Mouse (Mus musculus) gonadal fat pad, adult 2 months (tissue): ENCODE results near the gene Ksr1. TPM values are rescaled to one million over a fixed set of nuclear protein-coding genes. Genes with fewer than 3 reads are reported as not detected.
A peak's percentile ranks its signal among the peaks of the same experiment; 100 is the strongest.

ENCODE experiments used
- DNase-seq: peaks from one replicate; pipeline ENCODE4 v3.0.0-alpha.2; 2012; ENCODE audit warnings: low read depth
- polyA plus RNA-seq: library from polyadenylated mRNA; depleted of rRNA; stranded (reverse); fragments of >200 nt; gene quantifications from 2 replicates; pipeline ENCODE4 v1.2.3, GENCODE M21; 2012

Gene Ksr1
- polyA plus RNA-seq, 1 experiment, result 13.9 TPM

GRCm38 (mm10) chr11:79044798-79045197, 101.4 kb downstream of the Ksr1 start:
- DNase-seq, result no peak

DNA sequence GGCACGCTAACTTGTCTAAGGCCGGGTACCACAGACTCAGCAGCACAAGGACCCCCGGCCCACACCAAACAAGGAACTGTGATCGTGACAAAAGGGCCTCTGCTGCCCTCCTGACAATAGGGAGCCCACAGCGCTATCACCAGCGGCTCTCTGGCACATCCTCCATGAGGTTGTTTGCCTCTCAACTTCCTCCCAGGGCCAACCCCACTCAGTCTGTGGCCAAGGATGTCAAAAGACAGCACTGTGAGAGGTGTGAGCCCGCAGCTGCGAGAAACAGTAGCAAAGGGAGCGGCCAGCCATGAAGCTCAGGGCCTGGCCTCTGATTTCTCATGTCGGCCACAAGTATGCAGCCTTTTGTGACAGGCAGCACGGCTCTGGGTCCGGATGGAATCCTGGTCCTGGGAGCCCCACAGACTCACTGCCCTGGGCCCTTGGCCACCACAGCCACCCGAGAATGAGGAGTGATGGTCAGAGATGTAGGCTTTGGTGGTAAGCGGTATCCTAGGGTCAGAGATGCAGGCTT, 104.2 kb downstream of the Ksr1 start:
- no peak for DNase-seq

DNA sequence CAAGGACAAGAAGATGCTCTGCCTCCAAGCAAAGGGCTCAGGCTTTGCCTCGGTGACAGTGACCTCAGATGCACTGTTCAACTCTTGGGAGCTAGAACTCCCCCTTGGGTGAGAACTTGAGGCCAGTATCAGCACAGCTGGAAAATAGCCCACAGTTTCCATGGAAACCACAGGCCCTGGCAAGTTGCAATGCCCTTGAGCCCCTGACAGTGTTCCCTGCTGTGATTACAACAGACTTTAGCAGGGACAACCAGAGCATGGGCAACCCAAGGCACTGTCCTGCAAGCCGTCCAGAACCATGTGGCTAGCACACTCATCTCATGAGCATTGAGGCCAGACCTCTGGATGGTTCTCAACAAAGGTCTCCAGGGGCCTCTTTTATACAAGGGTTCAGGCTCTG, 106.7 kb downstream of the Ksr1 start:
- DNase-seq, result peak; percentile 41

- no peak for DNase-seq
Observed at GRCm38 (mm10) chr11:79037555-79037954, 108.7 kb downstream of the Ksr1 start.

GRCm38 (mm10) chr11:79036324-79036723, 109.9 kb downstream of the Ksr1 start:
- no peak for DNase-seq

DNA sequence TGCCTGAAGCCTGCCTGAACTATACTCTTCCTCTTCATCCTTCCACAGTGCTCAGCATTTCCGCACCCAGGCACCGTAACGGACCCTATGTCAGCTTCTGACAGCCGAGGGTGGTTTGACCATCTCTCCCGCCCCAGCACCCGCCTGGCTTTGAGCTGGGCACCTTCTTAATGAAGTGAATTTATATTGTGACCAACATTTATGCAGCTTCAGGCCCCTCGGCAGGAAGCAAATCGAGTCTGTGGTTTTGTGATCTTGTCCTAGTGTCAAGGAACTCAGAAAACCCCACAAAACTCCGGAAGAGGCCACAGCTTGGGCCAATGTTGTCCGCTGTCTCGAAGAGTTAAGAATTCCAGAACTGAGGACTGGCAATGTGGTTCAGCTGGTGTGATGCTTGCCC, 112.6 kb downstream of the Ksr1 start:
- no peak for DNase-seq

DNA sequence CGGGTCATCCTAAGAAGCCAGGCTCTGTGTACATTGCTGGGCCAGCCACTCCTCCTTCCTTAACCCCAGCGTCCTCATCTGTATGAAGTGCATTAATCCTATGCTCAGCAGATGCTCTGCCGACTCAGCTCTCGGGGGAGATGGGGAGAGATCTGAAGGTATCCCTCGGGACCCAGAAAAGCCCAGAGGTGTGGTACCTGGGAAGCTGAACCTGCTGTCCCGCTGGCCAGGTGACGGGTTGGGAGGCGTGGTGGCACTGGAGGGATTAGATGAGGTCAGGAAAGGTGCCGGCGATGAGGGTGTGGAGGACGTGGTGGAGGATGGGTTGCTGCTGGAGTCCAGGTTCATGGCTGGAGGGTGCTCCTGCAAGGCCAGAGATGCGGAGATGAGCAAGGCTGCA, 113.2 kb downstream of the Ksr1 start:
- DNase-seq, result no peak

GRCm38 (mm10) chr11:79031452-79031746, 114.8 kb downstream of the Ksr1 start:
- DNase-seq, result no peak

DNA sequence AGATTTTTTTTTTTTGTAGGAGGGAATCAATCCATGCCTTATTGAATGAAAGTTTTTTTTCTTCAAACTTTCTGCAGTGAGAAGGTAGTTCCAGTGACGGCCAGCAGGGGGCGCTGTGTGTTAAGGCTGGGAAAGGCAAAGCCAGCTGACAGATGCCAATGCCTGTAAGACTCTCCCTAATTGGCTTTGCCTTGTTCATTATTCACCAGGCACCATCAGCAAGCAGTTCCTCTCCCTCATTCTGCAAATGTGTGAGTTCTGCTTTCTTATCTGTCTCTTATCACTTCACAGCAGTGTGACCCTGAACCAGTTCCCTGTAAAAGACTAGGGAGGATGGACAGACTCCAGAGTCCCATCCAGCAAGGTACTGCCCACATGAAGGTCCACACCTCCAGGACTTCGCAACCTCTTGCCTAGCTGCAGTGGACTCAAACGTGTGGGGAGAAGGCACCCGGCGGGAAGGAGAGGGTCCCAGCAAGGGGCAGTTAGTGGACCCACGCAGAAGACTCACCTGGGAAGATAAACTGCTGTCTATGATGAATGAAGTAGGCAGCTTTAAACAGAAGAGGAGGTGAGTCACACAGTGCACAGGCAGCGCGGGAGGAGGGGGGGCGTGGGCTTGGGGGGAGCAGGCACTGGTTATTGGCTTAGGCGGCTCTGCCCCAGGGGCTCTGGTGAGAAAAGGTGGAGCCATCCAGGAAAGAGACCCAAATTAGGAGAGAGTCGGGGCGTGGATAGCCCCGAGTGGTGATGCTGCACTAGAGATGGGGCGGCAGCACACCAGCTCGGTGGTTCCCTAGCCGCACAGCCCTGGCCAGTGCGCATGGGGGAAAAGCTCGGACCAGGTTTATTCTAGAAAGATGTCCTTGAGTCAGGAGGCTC, 115.4 kb downstream of the Ksr1 start:
- no peak for DNase-seq

GRCm38 (mm10) chr11:79023751-79024150, 122.5 kb downstream of the Ksr1 start:
- DNase-seq, result no peak

DNA sequence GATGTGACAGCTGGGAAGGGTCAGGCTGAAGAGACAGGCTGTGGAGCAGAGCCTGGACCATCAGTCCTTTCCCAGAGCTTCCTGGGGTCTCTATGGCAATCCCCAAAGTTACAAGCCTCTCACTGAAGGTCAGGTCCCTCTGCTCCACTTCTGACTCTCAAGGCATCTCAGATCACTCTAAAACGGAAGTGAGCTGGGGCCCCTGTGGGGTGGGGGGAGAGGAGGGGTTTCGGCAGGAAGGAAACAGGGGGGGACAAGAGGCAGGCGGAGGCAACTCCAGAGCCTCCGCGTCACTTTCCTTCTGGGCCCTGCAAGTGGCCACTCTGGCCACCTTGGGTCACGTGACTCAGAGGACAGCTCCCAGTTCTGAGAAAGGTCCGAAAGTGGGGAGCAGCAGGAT, 122.9 kb downstream of the Ksr1 start:
- no peak for DNase-seq

DNA sequence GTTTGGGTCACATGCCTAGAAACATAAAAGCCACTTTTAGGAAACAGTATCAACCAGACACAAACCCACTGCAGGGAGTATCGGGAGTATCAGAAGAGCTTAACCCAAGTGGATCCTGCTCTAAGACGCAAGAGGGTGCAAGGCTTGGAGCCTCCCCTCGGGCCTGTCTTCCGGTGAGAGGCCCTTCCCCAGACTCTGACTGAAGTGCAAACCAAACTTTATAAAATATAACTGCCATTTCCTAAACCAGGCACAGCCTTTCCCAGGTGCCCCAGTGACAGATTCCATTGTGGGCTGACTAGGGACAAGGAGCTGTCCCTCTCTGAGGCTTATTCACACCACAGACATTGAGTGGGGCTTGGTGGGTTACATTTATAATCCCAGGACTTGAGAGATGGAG, 123.4 kb downstream of the Ksr1 start:
- DNase-seq, result no peak

GRCm38 (mm10) chr11:79020535-79021045, 125.6 kb downstream of the Ksr1 start:
- DNase-seq, result no peak

- no peak for DNase-seq
Observed at GRCm38 (mm10) chr11:79019839-79020534, 126.2 kb downstream of the Ksr1 start.

GRCm38 (mm10) chr11:79018954-79019704, 127.1 kb downstream of the Ksr1 start:
- DNase-seq, result no peak

- no peak for DNase-seq
Observed at GRCm38 (mm10) chr11:79017161-79017606, 129.0 kb downstream of the Ksr1 start.

DNA sequence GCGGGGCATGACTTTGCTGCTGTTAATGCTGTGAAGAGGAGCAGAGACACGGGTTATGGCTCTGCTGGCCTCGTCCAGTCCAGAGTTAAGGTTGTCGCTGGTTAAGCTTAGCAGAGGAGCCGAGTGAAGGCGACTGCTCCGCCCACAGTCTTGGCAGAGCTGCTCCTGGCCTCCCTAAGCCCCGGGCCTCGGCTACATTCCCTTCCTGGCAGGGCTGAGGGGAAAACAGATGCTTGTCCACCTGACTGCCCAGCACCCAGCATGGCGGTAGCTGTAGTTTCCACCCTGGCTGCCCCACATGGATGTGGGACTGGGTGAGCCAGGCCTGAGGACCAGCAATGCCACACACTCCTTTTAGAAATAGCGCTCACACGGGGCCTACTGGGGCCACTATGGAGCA, 130.0 kb downstream of the Ksr1 start:
- DNase-seq, result no peak

- no peak for DNase-seq
Observed at GRCm38 (mm10) chr11:79015660-79016215, 130.5 kb downstream of the Ksr1 start.

- no peak for DNase-seq
Observed at GRCm38 (mm10) chr11:79014602-79015325, 131.4 kb downstream of the Ksr1 start.

DNA sequence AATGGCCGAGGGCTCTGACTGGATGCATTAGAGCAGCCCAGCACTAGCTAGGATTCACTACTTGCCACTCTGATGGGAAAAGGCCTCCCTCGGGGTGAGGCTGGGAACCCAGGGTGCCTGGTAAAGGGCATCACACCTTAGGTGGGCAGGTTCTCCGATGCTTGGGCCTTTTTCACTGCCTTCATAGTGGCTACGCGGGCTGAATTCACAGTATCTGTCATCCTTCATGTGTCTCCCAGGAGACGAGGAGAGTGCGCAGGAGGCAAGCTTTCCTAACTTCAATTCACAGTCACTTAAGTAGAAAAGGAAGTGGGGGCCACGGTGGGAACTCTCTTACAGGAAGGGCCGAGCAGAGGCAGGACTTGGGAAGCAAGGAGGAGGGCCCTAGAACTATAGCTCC, 132.4 kb downstream of the Ksr1 start:
- no peak for DNase-seq

DNA sequence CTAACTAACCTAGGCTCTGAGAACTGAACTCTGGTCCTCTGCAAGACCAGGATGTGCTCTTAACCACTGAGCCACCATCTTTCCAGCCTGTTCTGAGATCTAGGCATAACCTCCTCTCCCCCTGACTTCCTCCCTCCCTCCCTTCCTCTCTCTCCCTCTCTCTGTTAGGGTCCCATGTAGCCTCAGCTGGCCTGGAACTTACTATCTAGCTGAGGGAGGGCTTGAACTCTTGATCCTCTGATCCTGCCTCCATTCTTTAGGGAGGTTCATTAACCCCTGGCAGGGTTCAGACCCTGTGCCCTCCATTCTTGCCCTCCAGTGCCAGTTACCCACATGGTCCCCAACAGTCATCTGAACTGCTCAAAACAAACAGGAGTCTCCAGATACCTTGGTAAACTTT, 133.2 kb downstream of the Ksr1 start:
- DNase-seq, result no peak
